20 mouse cellular contexts compared by ENCODE assay signal in the genomic region with DNA sequence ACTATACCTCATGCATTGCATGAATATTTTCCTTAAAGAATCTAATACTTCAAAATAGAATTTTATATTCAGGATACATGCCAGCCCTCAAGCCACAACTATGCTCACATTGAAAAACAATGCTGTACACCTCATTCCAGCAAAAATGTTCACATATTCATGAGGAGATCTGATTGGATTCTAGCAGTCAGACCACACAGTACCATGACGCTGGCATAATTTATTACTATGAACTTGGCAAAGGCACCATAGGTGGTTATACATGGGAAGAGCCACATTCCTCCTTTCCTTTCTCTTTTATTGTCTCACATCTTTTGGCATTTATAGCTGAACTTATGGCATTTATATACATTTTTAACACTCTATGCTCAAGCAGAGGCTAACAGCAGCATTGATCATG.
DNase-seq lines count a peak whose midpoint lies in the region; TF ChIP-seq lines count a peak whose summit lies in the region.
"Had no signal": no experiment of that assay in that cellular context is flagged by ENCODE, and none has a peak within 500 bp of the region (broad histone marks: within the 10 kb centered on the region; RNA-seq: fewer than 3 reads in every experiment).

No protein-coding gene starts in this region.

- H3K4me3 ChIP-seq in embryonic fibroblast, embryonic 13.5 days (ENCODE audit: insufficient read depth, low read length) = no peak overlapping the region
- H3K4me3 ChIP-seq: embryonic facial prominence, embryonic 13.5 days; forebrain, embryonic 12.5 days; forebrain, embryonic 15.5 days; heart, adult 2 months; hindbrain, embryonic 12.5 days; hindbrain, embryonic 15.5 days had no signal

- peak; percentile 57 for DNase-seq in 3134 (ENCODE audit: extremely low read depth, insufficient read length, low spot score)
- DNase-seq in 3T3-L1 (ENCODE audit: low read depth, low spot score) = peak; percentile 96
- no peak for DNase-seq in left cerebral cortex, postnatal 14 days (ENCODE audit: low spot score in 2 of 2)
- no peak for DNase-seq in heart, adult 18-20 months
- no peak for DNase-seq in heart, adult 8-10 months (ENCODE audit: low spot score)
- DNase-seq: adrenal gland, postnatal 10 days; adrenal gland, postnatal 36 days; B cell, adult 2 months; cerebellum, adult 11 months; cerebellum, adult 2 months; cerebellum, adult 9-11 months; cerebellum, postnatal 25 days; gastrocnemius, postnatal 25 days; heart, adult 2 months had no signal

- TF ChIP-seq POLR2A in embryonic fibroblast, embryonic 13.5 days (IDR thresholded peaks at IDR 0.05; ENCODE audit: low read depth, low read length) = no peak

- peak overlapping the region; percentile 78 for H3K27ac ChIP-seq in embryonic fibroblast, embryonic 13.5 days (ENCODE audit: insufficient read depth, low read length)
- H3K27ac ChIP-seq: embryonic facial prominence, embryonic 13.5 days; forebrain, embryonic 12.5 days; forebrain, embryonic 15.5 days; heart, adult 2 months; hindbrain, embryonic 12.5 days; hindbrain, embryonic 15.5 days had no signal

- intact Hi-C loops in left cerebral cortex, postnatal 14 days (cut with DNase I) = no loop called here

- no peak for TF ChIP-seq CTCF in embryonic fibroblast, embryonic 13.5 days (IDR thresholded peaks at IDR 0.05; ENCODE audit: borderline replicate concordance, insufficient read depth, low read length)

- H3K4me1 ChIP-seq in embryonic fibroblast, embryonic 13.5 days (ENCODE audit: control insufficient read depth, insufficient read depth, low read length) = peaks cover 7% of the 10 kb centered on the region
- H3K4me1 ChIP-seq: embryonic facial prominence, embryonic 13.5 days; forebrain, embryonic 12.5 days; forebrain, embryonic 15.5 days; hindbrain, embryonic 12.5 days; hindbrain, embryonic 15.5 days had no signal

Comparison
In these comparisons a context has a peak if more than half of its experiments do, and no peak if none do; other contexts are left out.
1. DNase-seq: peak in 3134 (single experiment) and 3T3-L1 (single experiment); none in left cerebral cortex, postnatal 14 days (0 of 2), heart, adult 18-20 months (0 of 2) and heart, adult 8-10 months (single experiment).